Mouse (Mus musculus) heart, postnatal 0 days (tissue): Measurements from ENCODE around the gene Prkg2. TPM values are rescaled to one million over a fixed set of nuclear protein-coding genes. Genes with fewer than 3 reads are reported as not detected.

Source experiments
- ATAC-seq: fragments of 200-750 bp; cut with Nextera tagmentation; 2 replicates; pipeline ENCODE4 v1.8.0; 2017; ENCODE audit warnings: low read depth, moderate number of reproducible peaks, moderate library complexity; ENCODE audit not compliant: insufficient read depth
- DNase-seq: peaks from one replicate; pipeline ENCODE4 v3.0.0-alpha.2; 2016; ENCODE audit warnings: low spot score
- H3K27ac ChIP-seq: fragments of 300-500 bp; sonication (generic); 2 replicates; pipeline ENCODE4 v1.5.1; 2014; ENCODE audit warnings: low read depth, mild to moderate bottlenecking
- H3K27me3 ChIP-seq: fragments of 300-500 bp; sonication (generic); 2 replicates; pipeline ENCODE4 v1.6.1; 2014; ENCODE audit warnings: low read length, mixed read lengths; ENCODE audit not compliant: control insufficient read depth, insufficient read depth
- H3K36me3 ChIP-seq: fragments of 300-500 bp; sonication (generic); replicated peaks from 2 replicates; pipeline ENCODE4 v1.6.1; 2014; ENCODE audit warnings: low read length, mixed read lengths; ENCODE audit not compliant: control insufficient read depth, insufficient read depth
- H3K4me1 ChIP-seq: fragments of 300-500 bp; sonication (generic); 2 replicates; pipeline ENCODE4 v1.6.1; 2014; ENCODE audit warnings: antibody characterized with exemption; ENCODE audit not compliant: control insufficient read depth, insufficient read depth
- H3K4me2 ChIP-seq: fragments of 300-500 bp; sonication (generic); 2 replicates; pipeline ENCODE4 v1.6.1; 2014; ENCODE audit warnings: low read depth, mild to moderate bottlenecking, low read length, moderate library complexity
- H3K4me3 ChIP-seq: fragments of 300-500 bp; sonication (generic); 2 replicates; pipeline ENCODE4 v1.5.1; 2014; ENCODE audit warnings: low read depth, low read length
- H3K9ac ChIP-seq: fragments of 300-500 bp; sonication (generic); replicated peaks from 2 replicates; pipeline ENCODE4 v1.6.1; 2014; ENCODE audit warnings: low read depth, low read length, mixed read lengths
- H3K9me3 ChIP-seq: fragments of 300-500 bp; sonication (generic); replicated peaks from 2 replicates; pipeline ENCODE4 v1.6.1; 2016; ENCODE audit warnings: low read length; ENCODE audit not compliant: control insufficient read depth
- CTCF ChIP-seq: IDR thresholded peaks from 2 replicates; pipeline ENCODE4 v1.5.1; 2016; ENCODE audit warnings: antibody characterized with exemption, control low read depth, low read depth
- EP300 ChIP-seq: IDR thresholded peaks from 2 replicates; pipeline ENCODE4 v1.6.1; 2016; ENCODE audit warnings: antibody characterized with exemption, low read depth
- WGBS: fragments of 180-500 bp; shearing (Covaris S2); extraction: QIAGEN DNeasy Blood & Tissue Kit; methylation state at CpG from one replicate; pipeline ENCODE4 v1.1.7; 2014; 5-methylcytosine and 5-hydroxymethylcytosine counted together
- polyA plus RNA-seq: library from polyadenylated mRNA; unstranded; fragments of >200 nt; fragmentation: Nextera tagmentation; extraction: Ambion mirVana; gene quantifications from 2 replicates; pipeline ENCODE4 v1.2.1, GENCODE M21; 2015
- total RNA-seq: library from RNA; depleted of rRNA; stranded (reverse); fragments of >200 nt; gene quantifications from 2 replicates; pipeline ENCODE4 v1.2.3, GENCODE M21; 2014; ENCODE audit warnings: low replicate concordance; rRNA removed

Prkg2 gene
- total and polyA plus RNA-seq, 2 experiments from 2014 or later = 0.27 TPM; not detected in 1

DNA sequence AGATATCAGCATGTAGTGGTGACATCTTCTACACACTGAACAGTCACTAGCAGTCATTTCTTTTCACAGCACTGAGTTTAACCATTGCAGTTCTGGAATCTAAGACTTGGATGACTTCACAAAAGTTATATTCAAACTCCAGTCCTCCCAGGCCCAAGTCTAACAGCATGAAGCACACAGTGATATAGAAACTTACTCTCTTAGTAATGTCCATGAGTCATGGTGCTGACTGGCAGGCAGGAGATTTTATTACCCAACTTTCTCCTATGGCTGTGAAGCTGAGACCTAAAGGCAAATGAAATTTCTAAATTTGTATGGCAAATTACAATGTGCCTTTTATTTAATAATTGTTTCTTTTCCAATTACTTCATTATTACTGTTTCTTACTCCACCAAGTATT, 139.2 kb downstream of the Prkg2 start:
- no peaks in the 10 kb centered on the region for H3K9me3 ChIP-seq
- DNase-seq (no peak), ATAC-seq (no peak)
- no peak overlapping the region for H3K27ac ChIP-seq
- H3K4me1 ChIP-seq = no peaks in the 10 kb centered on the region
- no peak overlapping the region for H3K4me3 ChIP-seq
- TF ChIP-seq EP300 (no peak), CTCF (no peak)
- no peaks in the 10 kb centered on the region for H3K36me3 ChIP-seq
- H3K4me2 ChIP-seq = no peak overlapping the region
- no peak overlapping the region for H3K9ac ChIP-seq
- no peaks in the 10 kb centered on the region for H3K27me3 ChIP-seq

DNA sequence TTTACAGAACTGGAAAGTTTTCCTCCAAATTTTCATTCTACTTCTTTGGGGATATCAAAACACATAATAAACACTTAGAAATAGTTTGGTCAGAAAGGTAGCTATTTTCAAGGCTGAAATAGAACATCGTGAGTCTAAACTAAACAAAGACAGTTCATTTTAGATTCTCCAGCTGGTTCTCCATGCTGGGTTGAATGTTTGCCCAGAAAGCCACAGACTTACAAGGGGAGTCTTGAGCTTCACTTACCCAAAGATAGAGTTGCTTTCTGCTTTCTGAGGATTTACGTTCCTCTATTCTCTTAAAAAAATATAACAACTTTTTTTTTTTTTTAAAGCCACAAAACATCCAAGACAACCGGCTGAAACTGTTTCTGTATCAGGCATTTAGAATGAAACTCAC, 142.9 kb downstream of the Prkg2 start:
- ATAC-seq (no peak), DNase-seq (no peak)
- no peaks in the 10 kb centered on the region for H3K36me3 ChIP-seq
- WGBS = 76% methylated on average over 3 of the region's 3 CpGs
- TF ChIP-seq EP300 = no peak
- TF ChIP-seq CTCF = no peak
- no peaks in the 10 kb centered on the region for H3K27me3 ChIP-seq
- H3K9me3 ChIP-seq = no peaks in the 10 kb centered on the region
- H3K4me2 ChIP-seq = no peak overlapping the region
- H3K4me3 ChIP-seq = no peak overlapping the region
- no peaks in the 10 kb centered on the region for H3K4me1 ChIP-seq
- H3K9ac ChIP-seq = no peak overlapping the region
- H3K27ac ChIP-seq = no peak overlapping the region

DNA sequence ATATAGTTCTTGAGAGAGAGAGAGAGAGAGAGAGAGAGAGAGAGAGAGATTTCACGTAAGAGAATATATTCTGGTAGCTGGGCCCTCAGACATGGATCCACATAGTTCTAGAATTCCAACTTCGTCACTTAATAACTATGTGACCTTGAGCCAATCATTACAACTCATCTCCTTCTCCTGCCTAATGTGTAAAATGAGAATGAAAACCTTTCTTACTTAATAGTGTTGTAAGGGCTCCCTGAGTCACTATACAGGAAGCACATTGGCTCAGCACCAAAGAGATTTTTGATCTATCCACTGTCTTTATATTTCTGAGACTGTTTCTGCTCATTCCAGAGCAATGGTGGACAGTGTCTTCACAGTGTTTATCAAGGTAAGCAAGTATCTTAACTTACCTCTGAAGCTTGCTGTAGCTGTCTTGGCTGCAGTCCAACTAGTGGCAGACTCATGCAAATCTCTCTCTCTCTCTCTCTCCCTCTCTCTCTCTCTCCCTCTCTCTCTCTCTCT, 146.6 kb downstream of the Prkg2 start:
- H3K4me2 ChIP-seq = no peak overlapping the region
- H3K36me3 ChIP-seq = no peaks in the 10 kb centered on the region
- H3K9ac ChIP-seq = no peak overlapping the region
- no peaks in the 10 kb centered on the region for H3K9me3 ChIP-seq
- no peak for TF ChIP-seq EP300
- TF ChIP-seq CTCF = no peak
- H3K4me1 ChIP-seq = no peaks in the 10 kb centered on the region
- 48% methylated on average over 2 of the region's 2 CpGs for WGBS
- H3K4me3 ChIP-seq = no peak overlapping the region
- ATAC-seq = no peak
- no peak for DNase-seq
- no peaks in the 10 kb centered on the region for H3K27me3 ChIP-seq
- H3K27ac ChIP-seq = no peak overlapping the region

DNA sequence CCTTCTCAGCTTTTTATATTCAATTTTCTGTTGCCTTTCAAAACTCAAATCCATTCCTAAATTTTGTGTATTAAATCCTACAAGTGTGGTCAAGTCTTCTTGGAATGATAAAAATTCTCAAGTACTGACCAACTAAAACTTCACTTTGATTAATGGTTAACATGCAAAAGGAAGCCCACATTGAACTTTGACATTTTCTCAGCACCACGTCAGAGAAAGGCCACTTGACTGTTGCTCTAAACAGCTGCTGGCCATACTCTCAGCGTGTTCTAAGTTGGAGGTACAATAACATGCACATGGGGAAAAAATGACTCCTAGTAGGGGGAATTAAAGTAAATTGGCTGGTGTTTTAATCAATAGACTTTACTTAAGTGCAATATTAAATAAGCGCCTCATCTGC, 155.1 kb downstream of the Prkg2 start:
- 60% methylated on average over 3 of the region's 3 CpGs for WGBS
- DNase-seq = no peak
- ATAC-seq = no peak
- H3K4me3 ChIP-seq = no peak overlapping the region
- H3K4me2 ChIP-seq = no peak overlapping the region
- no peak overlapping the region for H3K27ac ChIP-seq
- no peaks in the 10 kb centered on the region for H3K9me3 ChIP-seq
- H3K36me3 ChIP-seq = no peaks in the 10 kb centered on the region
- no peak overlapping the region for H3K9ac ChIP-seq
- no peaks in the 10 kb centered on the region for H3K27me3 ChIP-seq
- no peaks in the 10 kb centered on the region for H3K4me1 ChIP-seq
- TF ChIP-seq CTCF (no peak), EP300 (no peak)

Other genes with a start within 250 kb of the Prkg2 start
- 0.77 and 7.0 TPM in 2 replicates for gene Bmp3, start 182.9 kb downstream of the Prkg2 start, total RNA-seq
- 0.10 and 0.15 TPM in 2 replicates for gene Bmp3, start 182.9 kb downstream of the Prkg2 start, polyA plus RNA-seq